Mouse (Mus musculus) frontal cortex, postnatal 25 days (tissue): ENCODE measurements around the gene Sdsl.
"Not testable (repeated sequence)": the region's sequence is repeated elsewhere in the genome, so short reads cannot be mapped to it uniquely, and the experiment has no call there.

Source experiments
- DNase-seq, 2 experiments: peaks; one replicate each; pipeline ENCODE4 v3.0.0; 2022; ENCODE audit warnings: low spot score in 2 of 2

Sdsl gene

GRCm38 (mm10) chr5:120472770-120473169, at the start of gene Sdsl:
Gene Sdsl (minus strand): TSS chr5:120472810.
- DNase-seq: no peak

GRCm38 (mm10) chr5:120517552-120517951, 44.9 kb upstream of the Sdsl start:
- no peak for DNase-seq

GRCm38 (mm10) chr5:120516221-120516984, 43.8 kb upstream of the Sdsl start:
- DNase-seq: no peak

GRCm38 (mm10) chr5:120515451-120515850, 42.8 kb upstream of the Sdsl start:
- no peak for DNase-seq

- DNase-seq: no peak
Observed at GRCm38 (mm10) chr5:120514754-120515153, 42.1 kb upstream of the Sdsl start.

GRCm38 (mm10) chr5:120514031-120514677, 41.5 kb upstream of the Sdsl start:
- DNase-seq: no peak

GRCm38 (mm10) chr5:120512911-120513555, 40.4 kb upstream of the Sdsl start:
- no peak for DNase-seq

GRCm38 (mm10) chr5:120511643-120512220, 39.1 kb upstream of the Sdsl start:
- DNase-seq: no peak

- DNase-seq: peak; percentile 63 to 71
Observed at GRCm38 (mm10) chr5:120510982-120511642, 38.5 kb upstream of the Sdsl start, which contains the start of gene Slc8b1. Gene Slc8b1 (plus strand): TSS chr5:120511168.

GRCm38 (mm10) chr5:120507311-120507710, 34.7 kb upstream of the Sdsl start:
- DNase-seq: no peak

- DNase-seq: no peak
Observed at GRCm38 (mm10) chr5:120506490-120506889, 33.9 kb upstream of the Sdsl start.

- DNase-seq: no peak
Observed at GRCm38 (mm10) chr5:120505781-120506180, 33.2 kb upstream of the Sdsl start.

- peak; percentile 60 to 65 for DNase-seq
Observed at GRCm38 (mm10) chr5:120505368-120505767, 32.8 kb upstream of the Sdsl start.

GRCm38 (mm10) chr5:120503144-120503795, 30.7 kb upstream of the Sdsl start, which contains the start of gene Plbd2:
Gene Plbd2 (minus strand): TSS chr5:120503625.
- peak; percentile 40 to 59 for DNase-seq

GRCm38 (mm10) chr5:120502675-120503143, 30.1 kb upstream of the Sdsl start:
- DNase-seq: no peak

- DNase-seq: peak in 1 of 2 experiments; percentile 15
Observed at GRCm38 (mm10) chr5:120502147-120502621, 29.6 kb upstream of the Sdsl start.

- DNase-seq: not testable (repeated sequence)
Observed at GRCm38 (mm10) chr5:120500609-120501008, 28.0 kb upstream of the Sdsl start.

GRCm38 (mm10) chr5:120499202-120499601, 26.6 kb upstream of the Sdsl start:
- no peak for DNase-seq

GRCm38 (mm10) chr5:120497071-120497470, 24.5 kb upstream of the Sdsl start:
- DNase-seq: no peak

GRCm38 (mm10) chr5:120495703-120496226, 23.2 kb upstream of the Sdsl start:
- DNase-seq: no peak
